Mouse (Mus musculus) thymus, postnatal 10 days (tissue): ENCODE measurements around the gene Lrrc3c.
"Not testable (repeated sequence)": the region's sequence is repeated elsewhere in the genome, so short reads cannot be mapped to it uniquely, and the experiment has no call there.

ENCODE experiments used
- DNase-seq, 2 experiments: peaks; one replicate each; pipeline ENCODE4 v3.0.0; 2021; ENCODE audit warnings: low spot score in 2 of 2

The Lrrc3c gene

GRCm38 (mm10) chr11:98586087-98586891, 11.8 kb upstream of the Lrrc3c start:
- DNase-seq: peak in 1 of 2 experiments; percentile 22

- DNase-seq: peak; percentile 96 to 98
These were observed 11.1 kb upstream of the Lrrc3c start, which contains the start of gene Ormdl3 for GRCm38 (mm10) chr11:98586892-98587563. TSS of gene Ormdl3 (minus strand) at chr11:98587368.

- DNase-seq: no peak
These were observed 10.2 kb upstream of the Lrrc3c start for GRCm38 (mm10) chr11:98587684-98588546.

- DNase-seq: no peak
These were observed 9.2 kb upstream of the Lrrc3c start for GRCm38 (mm10) chr11:98588833-98589281.

GRCm38 (mm10) chr11:98589306-98589705, 8.8 kb upstream of the Lrrc3c start:
- DNase-seq: no peak

GRCm38 (mm10) chr11:98590548-98591445, 7.3 kb upstream of the Lrrc3c start:
- no peak for DNase-seq

- no peak for DNase-seq
These were observed 3.1 kb upstream of the Lrrc3c start for GRCm38 (mm10) chr11:98595021-98595420.

- DNase-seq: no peak
These were observed 2.6 kb upstream of the Lrrc3c start for GRCm38 (mm10) chr11:98595473-98595872.

GRCm38 (mm10) chr11:98595955-98596354, 2.1 kb upstream of the Lrrc3c start:
- no peak for DNase-seq

GRCm38 (mm10) chr11:98597363-98597762, 728 bp upstream of the Lrrc3c start:
- DNase-seq: peak; percentile 69 to 86

- DNase-seq: no peak
These were observed 780 bp downstream of the Lrrc3c start for GRCm38 (mm10) chr11:98598851-98599290.

- no peak for DNase-seq
These were observed 1.2 kb downstream of the Lrrc3c start for GRCm38 (mm10) chr11:98599291-98599690.

GRCm38 (mm10) chr11:98602090-98602690, 4.1 kb downstream of the Lrrc3c start:
- peak in 1 of 2 experiments; percentile 53 for DNase-seq

- no peak for DNase-seq
These were observed 5.9 kb downstream of the Lrrc3c start for GRCm38 (mm10) chr11:98603953-98604352.

GRCm38 (mm10) chr11:98604911-98605310, 6.8 kb downstream of the Lrrc3c start:
- not testable (repeated sequence) for DNase-seq

GRCm38 (mm10) chr11:98606763-98607162, 8.7 kb downstream of the Lrrc3c start:
- peak in 1 of 2 experiments; percentile 66 for DNase-seq

- DNase-seq: no peak
These were observed 22.7 kb downstream of the Lrrc3c start for GRCm38 (mm10) chr11:98620791-98621190.

- not testable (repeated sequence) for DNase-seq
These were observed 25.9 kb downstream of the Lrrc3c start for GRCm38 (mm10) chr11:98623981-98624380.

GRCm38 (mm10) chr11:98624381-98624780, 26.3 kb downstream of the Lrrc3c start:
- DNase-seq: not testable (repeated sequence)
